Mouse (Mus musculus) bone marrow macrophage, adult 2 months (primary cell): ENCODE measurements around the gene Fgfr2.

Experiments
- CTCF ChIP-seq: IDR thresholded peaks from 2 replicates; pipeline ENCODE4 v1.5.1; 2012; ENCODE audit warnings: low read depth, mild to moderate bottlenecking, low read length, moderate library complexity
- POLR2A ChIP-seq: IDR thresholded peaks from 2 replicates; pipeline ENCODE4 v1.6.1; 2012; ENCODE audit warnings: mild to moderate bottlenecking, low read depth, low read length, borderline replicate concordance

DNA sequence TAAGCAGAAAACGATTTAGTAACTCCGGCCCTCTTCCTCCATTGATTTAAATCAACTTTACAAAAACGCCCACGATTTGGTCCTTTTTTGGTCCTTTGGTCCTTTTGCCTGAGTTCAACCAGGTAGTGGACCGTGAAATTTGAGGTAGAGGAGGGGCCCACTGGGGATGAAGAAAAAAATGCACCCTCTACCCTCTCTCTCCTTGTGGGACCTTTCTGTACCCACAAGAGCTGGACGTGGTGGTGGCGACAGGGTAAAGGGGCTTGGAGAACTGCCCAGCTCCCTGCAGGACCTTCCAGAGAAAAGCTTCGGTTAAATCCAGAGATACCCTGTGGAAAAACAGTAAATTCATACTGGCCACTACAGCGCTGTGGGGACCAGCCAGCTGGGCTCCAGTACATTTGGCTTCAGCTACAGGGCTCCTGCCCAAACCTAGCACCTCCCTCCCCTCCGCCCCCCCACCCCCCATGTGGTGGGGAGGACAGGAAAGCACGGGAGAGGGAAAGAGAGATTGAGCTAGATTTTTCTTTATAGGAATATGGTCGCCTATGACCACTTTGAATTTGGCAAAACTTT lies 2185.8 kb downstream of the Fgfr2 start:
- no peak for TF ChIP-seq CTCF
- no peak for TF ChIP-seq POLR2A
